17 mouse cellular contexts compared by ENCODE assay signal in the genomic region with DNA sequence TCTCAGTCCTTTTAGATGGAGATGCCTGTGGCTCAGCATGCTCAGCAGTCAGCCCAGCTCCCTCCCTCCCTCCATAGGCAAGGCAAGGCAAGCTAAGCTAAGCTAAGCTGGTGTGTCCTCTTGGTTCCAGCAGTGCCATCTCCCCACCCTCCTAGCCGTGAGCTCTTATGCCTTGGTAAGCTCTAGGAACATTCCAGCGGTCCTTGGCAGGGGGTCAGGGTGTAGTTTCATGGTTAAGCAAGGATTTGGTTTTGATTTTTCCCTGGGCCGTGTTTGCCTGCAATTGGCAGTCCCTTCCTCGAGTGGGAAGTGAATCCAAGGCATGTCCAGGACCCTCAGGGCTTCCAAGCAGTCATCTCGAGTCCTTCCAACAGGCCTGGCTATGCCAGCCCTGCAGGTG.
"Had no signal": no experiment of that assay in that cellular context is flagged by ENCODE, and none has a peak within 500 bp of the region (broad histone marks: within the 10 kb centered on the region; RNA-seq: fewer than 3 reads in every experiment).

No protein-coding gene starts in this region.

- DNase-seq: kidney, adult 18-20 months; kidney, adult 9 months; kidney, postnatal 14 days; kidney, postnatal 4 days; liver, postnatal 0 days; lung, embryonic 14.5 days; lung, postnatal 36 days; midbrain, embryonic 14.5 days; right cerebral cortex, postnatal 4 days; thymus, adult 2 months; thymus, postnatal 14 days; thymus, postnatal 4 days had no signal

- ATAC-seq: liver, postnatal 0 days; lung, postnatal 0 days had no signal

- H3K27ac ChIP-seq: liver, embryonic 14.5 days; stomach, postnatal 0 days had no signal

- H3K4me2 ChIP-seq: liver, embryonic 11.5 days; lung, embryonic 14.5 days; midbrain, embryonic 11.5 days had no signal

- H3K9ac ChIP-seq: liver, embryonic 14.5 days; liver, postnatal 0 days; lung, embryonic 14.5 days had no signal
